Mouse (Mus musculus) MEL (cell line): ENCODE measurements around the gene St7. TPM values are rescaled to one million over a fixed set of nuclear protein-coding genes. Genes with fewer than 3 reads are reported as not detected.

Source experiments
- DNase-seq: peaks from one replicate; pipeline ENCODE4 v3.0.0; 2011; ENCODE audit warnings: low read depth, low spot score
- H3K27ac ChIP-seq: 2 replicates; pipeline ENCODE4 v1.5.1; 2012; ENCODE audit warnings: low read depth, mild to moderate bottlenecking, control low read depth, low read length, moderate library complexity; ENCODE audit not compliant: control insufficient read depth
- H3K27me3 ChIP-seq, 2 experiments: fragments of 150-350 bp in 1 of 2; sonication (generic) in 1 of 2; 2 replicates each; pipeline ENCODE4 v1.6.1; 2012; ENCODE audit warnings: low read length in 2 of 2, mild to moderate bottlenecking in 2 of 2, improper control_type of control experiment in 1 of 2, moderate library complexity in 1 of 2; ENCODE audit not compliant: insufficient read depth in 2 of 2, control insufficient read depth in 1 of 2
- H3K36me3 ChIP-seq, 2 experiments: 2 replicates each; pipeline ENCODE4 v1.6.1; 2012 to 2014; ENCODE audit warnings: low read length in 2 of 2, improper control_type of control experiment in 1 of 2, inconsistent platforms in 1 of 2, mild to moderate bottlenecking in 1 of 2; ENCODE audit not compliant: insufficient read depth in 2 of 2, control insufficient read depth in 1 of 2
- H3K4me1 ChIP-seq, 2 experiments: fragments of 150-350 bp in 1 of 2; sonication (generic) in 1 of 2; 2 replicates each; pipeline ENCODE4 v1.6.1; 2012; ENCODE audit warnings: low read length in 2 of 2, improper control_type of control experiment in 1 of 2, mild to moderate bottlenecking in 1 of 2; ENCODE audit not compliant: insufficient read depth in 2 of 2, control insufficient read depth in 1 of 2
- H3K4me3 ChIP-seq, 2 experiments: fragments of 150-350 bp in 1 of 2; sonication (generic) in 1 of 2; 2 replicates each; pipeline ENCODE4 v1.5.1; 2012; ENCODE audit warnings: low read depth in 2 of 2, low read length in 2 of 2, mild to moderate bottlenecking in 2 of 2, moderate library complexity in 2 of 2, control low read depth in 1 of 2, improper control_type of control experiment in 1 of 2; ENCODE audit not compliant: control insufficient read depth in 1 of 2, insufficient read depth in 1 of 2
- H3K79me2 ChIP-seq: 2 replicates; pipeline ENCODE4 v1.6.1; 2012; ENCODE audit warnings: mild to moderate bottlenecking, low read length, moderate library complexity; ENCODE audit not compliant: control insufficient read depth, poor library complexity, insufficient read depth
- H3K9ac ChIP-seq: 2 replicates; pipeline ENCODE4 v1.6.1; 2012; ENCODE audit warnings: low read depth, mild to moderate bottlenecking, control low read depth, low read length, moderate library complexity; ENCODE audit not compliant: control insufficient read depth, poor library complexity, severe bottlenecking
- H3K9me3 ChIP-seq: fragments of 150-350 bp; sonication (generic); replicated peaks from 2 replicates; pipeline ENCODE4 v1.6.1; 2012; ENCODE audit warnings: mild to moderate bottlenecking, low read length, improper control_type of control experiment, moderate library complexity; ENCODE audit not compliant: insufficient read depth
- CHD1 ChIP-seq: IDR thresholded peaks from 2 replicates; pipeline ENCODE4 v1.6.1; 2012; ENCODE audit warnings: low read depth, mild to moderate bottlenecking, inconsistent platforms, low read length, improper control_type of control experiment
- CHD2 ChIP-seq: IDR thresholded peaks from 2 replicates; pipeline ENCODE4 v1.6.1; 2011; ENCODE audit warnings: low read length, improper control_type of control experiment
- CTCF ChIP-seq, 3 experiments: IDR thresholded peaks in 2 of 3; conservative IDR thresholded peaks in 1 of 3; 2 replicates each; pipeline ENCODE4 v1.5.1; 2011 to 2012; ENCODE audit warnings: low read length in 3 of 3, low read depth in 2 of 3, mild to moderate bottlenecking in 2 of 3, improper control_type of control experiment in 1 of 3, inconsistent platforms in 1 of 3, mixed read lengths in 1 of 3, moderate library complexity in 1 of 3; ENCODE audit not compliant: control insufficient read depth in 1 of 3, insufficient read depth in 1 of 3, poor library complexity in 1 of 3, severe bottlenecking in 1 of 3
- E2F4 ChIP-seq: IDR thresholded peaks from 2 replicates; pipeline ENCODE4 v1.6.1; 2011; ENCODE audit warnings: low read depth, low read length, improper control_type of control experiment, borderline replicate concordance
- ETS1 ChIP-seq: IDR thresholded peaks from 2 replicates; pipeline ENCODE4 v1.6.1; 2012; ENCODE audit warnings: low read depth, mild to moderate bottlenecking, inconsistent platforms, low read length, improper control_type of control experiment, moderate library complexity
- GABPA ChIP-seq: IDR thresholded peaks from 2 replicates; pipeline ENCODE4 v1.6.1; 2012; ENCODE audit warnings: low read depth, mild to moderate bottlenecking, inconsistent platforms, low read length, improper control_type of control experiment, moderate library complexity
- HCFC1 ChIP-seq: IDR thresholded peaks from 2 replicates; pipeline ENCODE4 v1.6.1; 2012; ENCODE audit warnings: low read depth, mild to moderate bottlenecking, inconsistent platforms, low read length, improper control_type of control experiment, moderate library complexity
- JUND ChIP-seq: IDR thresholded peaks from 2 replicates; pipeline ENCODE4 v1.6.1; 2011; ENCODE audit warnings: low read depth, mild to moderate bottlenecking, improper control_type of control experiment, low read length
- MAFK ChIP-seq: IDR thresholded peaks from 2 replicates; pipeline ENCODE4 v1.6.1; 2011; ENCODE audit warnings: low read depth, mild to moderate bottlenecking, low read length, improper control_type of control experiment, borderline replicate concordance
- MAX ChIP-seq: IDR thresholded peaks from 2 replicates; pipeline ENCODE4 v1.6.1; 2011; ENCODE audit warnings: low read length, improper control_type of control experiment
- MEF2A ChIP-seq: IDR thresholded peaks from 2 replicates; pipeline ENCODE4 v1.6.1; 2014; ENCODE audit warnings: low read depth, mild to moderate bottlenecking, inconsistent platforms, low read length, improper control_type of control experiment; ENCODE audit not compliant: poor library complexity, insufficient replicate concordance, severe bottlenecking; ENCODE audit errors: extremely low read depth
- MYB ChIP-seq: IDR thresholded peaks from 2 replicates; pipeline ENCODE4 v1.6.1; 2011; ENCODE audit warnings: mild to moderate bottlenecking, low read depth, low read length, improper control_type of control experiment
- NRF1 ChIP-seq: IDR thresholded peaks from 2 replicates; pipeline ENCODE4 v1.6.1; 2014; ENCODE audit warnings: low read depth, mild to moderate bottlenecking, inconsistent platforms, low read length, improper control_type of control experiment, moderate library complexity; ENCODE audit not compliant: poor library complexity, insufficient read depth, severe bottlenecking
- POLR2A ChIP-seq, 2 experiments: IDR thresholded peaks; 2 replicates each; pipeline ENCODE4 v1.6.1; 2011 to 2012; ENCODE audit warnings: low read length in 2 of 2, mild to moderate bottlenecking in 2 of 2, control low read depth in 1 of 2, improper control_type of control experiment in 1 of 2, low read depth in 1 of 2, moderate library complexity in 1 of 2; ENCODE audit not compliant: control insufficient read depth in 1 of 2, insufficient read depth in 1 of 2, poor library complexity in 1 of 2
- POLR2AphosphoS2 ChIP-seq: IDR thresholded peaks from 2 replicates; pipeline ENCODE4 v1.6.1; 2011; ENCODE audit warnings: low read length, improper control_type of control experiment
- POLR2AphosphoS5 ChIP-seq: IDR thresholded peaks from 2 replicates; pipeline ENCODE4 v1.6.1; 2012; ENCODE audit warnings: low read depth, borderline replicate concordance, mild to moderate bottlenecking, inconsistent platforms, low read length, moderate library complexity, mixed read lengths
- RAD21 ChIP-seq: IDR thresholded peaks from 2 replicates; pipeline ENCODE4 v1.6.1; 2011; ENCODE audit warnings: mild to moderate bottlenecking, low read depth, low read length, improper control_type of control experiment
- RCOR1 ChIP-seq: IDR thresholded peaks from 2 replicates; pipeline ENCODE4 v1.6.1; 2012; ENCODE audit warnings: low read depth, mild to moderate bottlenecking, inconsistent platforms, low read length, improper control_type of control experiment
- SIN3A ChIP-seq: IDR thresholded peaks from 2 replicates; pipeline ENCODE4 v1.6.1; 2012; ENCODE audit warnings: low read length, improper control_type of control experiment, inconsistent platforms
- SMC3 ChIP-seq: IDR thresholded peaks from 2 replicates; pipeline ENCODE4 v1.6.1; 2011; ENCODE audit warnings: low read depth, low read length, improper control_type of control experiment
- TCF12 ChIP-seq: IDR thresholded peaks from 2 replicates; pipeline ENCODE4 v1.6.1; 2014; ENCODE audit warnings: low read depth, mild to moderate bottlenecking, inconsistent platforms, low read length, improper control_type of control experiment, moderate library complexity
- UBTF ChIP-seq: IDR thresholded peaks from 2 replicates; pipeline ENCODE4 v1.6.1; 2012; ENCODE audit warnings: low read depth, mild to moderate bottlenecking, inconsistent platforms, low read length, improper control_type of control experiment, moderate library complexity, borderline replicate concordance; ENCODE audit not compliant: insufficient read depth
- USF1 ChIP-seq: IDR thresholded peaks from 2 replicates; pipeline ENCODE4 v1.6.1; 2014; ENCODE audit warnings: low read depth, mild to moderate bottlenecking, inconsistent platforms, low read length, improper control_type of control experiment, moderate library complexity
- USF2 ChIP-seq, 2 experiments: IDR thresholded peaks; 2 replicates each; pipeline ENCODE4 v1.6.1; 2011 to 2012; ENCODE audit warnings: improper control_type of control experiment in 2 of 2, low read length in 2 of 2, borderline replicate concordance in 1 of 2, inconsistent platforms in 1 of 2, low read depth in 1 of 2, mild to moderate bottlenecking in 1 of 2; ENCODE audit not compliant: insufficient read depth in 1 of 2
- ZKSCAN1 ChIP-seq: IDR thresholded peaks from 2 replicates; pipeline ENCODE4 v1.6.1; 2012; ENCODE audit warnings: low read depth, mild to moderate bottlenecking, inconsistent platforms, low read length, improper control_type of control experiment, moderate library complexity
- ZNF384 ChIP-seq: IDR thresholded peaks from 2 replicates; pipeline ENCODE4 v1.6.1; 2012; ENCODE audit warnings: low read depth, mild to moderate bottlenecking, inconsistent platforms, low read length, improper control_type of control experiment
- polyA plus RNA-seq, 2 experiments: library from polyadenylated mRNA; stranded (reverse) in 1 of 2; unstranded in 1 of 2; fragments of >175 nt in 1 of 2; fragments of >200 nt in 1 of 2; gene quantifications; 2 replicates each; pipeline versions ENCODE4 v1.2.1 to v1.2.4; 2012; ENCODE audit warnings: low replicate concordance in 2 of 2, low read depth in 1 of 2; ENCODE audit not compliant: insufficient read length in 2 of 2, insufficient read depth in 1 of 2, missing spikeins in 1 of 2
- total RNA-seq: library from RNA; depleted of rRNA; stranded (reverse); fragments of 300-350 nt; gene quantifications from 2 replicates; pipeline ENCODE4 v1.2.3, GENCODE M21; 2012

Gene St7
- total and polyA plus RNA-seq, 3 experiments: 34.4 to 48.5 TPM; not detected in 1

DNA sequence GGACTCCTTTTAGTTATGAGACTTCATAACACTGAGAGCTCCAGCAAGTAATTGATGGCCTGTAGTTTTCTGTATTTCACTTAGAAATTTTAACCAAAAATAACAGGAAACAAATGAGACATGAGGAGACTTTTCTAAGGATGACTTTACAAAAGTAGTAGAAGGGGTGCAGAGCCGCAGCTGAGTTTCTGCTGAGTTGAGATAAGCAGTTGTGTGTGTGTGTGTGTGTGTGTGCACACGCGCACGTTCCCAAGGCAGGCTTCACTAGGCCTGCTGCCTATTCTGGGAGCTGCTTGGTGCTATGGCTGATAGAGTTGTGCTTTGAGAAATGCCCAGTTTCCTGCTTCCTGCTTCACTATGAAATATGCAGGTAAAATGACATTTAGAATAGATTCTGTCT, 50.6 kb downstream of the St7 start (continued):
- TF ChIP-seq SIN3A (peak; percentile 87), USF1 (no peak), HCFC1 (peak; percentile 41; the same call in 1 of the 2 replicates), CTCF (IDR thresholded peaks at IDR 0.05 in 2 of 3, conservative IDR thresholded peaks at IDR 0.05 in 1 of 3; ENCODE audit: control insufficient read depth in 1 of 3, insufficient read depth in 1 of 3, low read depth in 2 of 3, low read length in 3 of 3, poor library complexity in 1 of 3, severe bottlenecking in 1 of 3) (no peak), UBTF (no peak), CHD2 (no peak), ETS1 (peak; percentile 100), JUND (no peak), RCOR1 (peak; percentile 73), MAX (peak; percentile 62; the same call in 1 of the 2 replicates), ZNF384 (no peak), CHD1 (no peak), USF2 (IDR thresholded peaks at IDR 0.05; ENCODE audit: borderline replicate concordance in 1 of 2, insufficient read depth in 1 of 2, low read depth in 1 of 2, low read length in 2 of 2) (no peak)

DNA sequence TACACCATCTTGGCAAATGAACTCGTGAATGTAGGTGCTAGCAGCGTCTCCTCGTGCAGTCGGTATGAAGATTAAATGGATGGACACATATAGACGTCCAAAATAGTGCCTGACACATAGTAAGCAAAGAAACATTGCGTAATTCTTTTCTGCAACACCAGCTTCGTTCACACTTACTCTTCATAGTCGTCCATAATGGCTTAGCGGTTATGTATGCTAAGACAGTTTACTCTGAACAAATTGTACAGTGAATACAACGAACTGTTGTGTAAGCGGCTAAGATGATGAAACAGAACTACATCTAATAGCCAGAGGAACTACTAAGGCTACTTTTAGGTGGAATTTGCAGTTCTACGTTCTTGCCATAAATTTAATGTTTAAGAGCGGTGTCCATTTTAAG, 55.0 kb downstream of the St7 start:
- H3K36me3 ChIP-seq: peaks cover 0 to 31% of the 10 kb centered on the region in 2 experiments; a peak in 2 of 4 replicates
- H3K27me3 ChIP-seq: no peaks in the 10 kb centered on the region
- no peak for DNase-seq
- no peaks in the 10 kb centered on the region for H3K9me3 ChIP-seq
- H3K27ac ChIP-seq: no peak overlapping the region
- H3K4me3 ChIP-seq: no peak overlapping the region
- H3K79me2 ChIP-seq: peaks cover 29% of the 10 kb centered on the region
- no peak overlapping the region for H3K9ac ChIP-seq
- H3K4me1 ChIP-seq: peaks cover 12 to 19% of the 10 kb centered on the region in 2 experiments
- no peak for TF ChIP-seq HCFC1
- TF ChIP-seq MEF2A: no peak
- TF ChIP-seq SMC3: no peak
- TF ChIP-seq USF2 (IDR thresholded peaks at IDR 0.05; ENCODE audit: borderline replicate concordance in 1 of 2, insufficient read depth in 1 of 2, low read depth in 1 of 2, low read length in 2 of 2): no peak
- TF ChIP-seq ETS1: no peak
- TF ChIP-seq RAD21: no peak
- TF ChIP-seq POLR2AphosphoS2: no peak
- TF ChIP-seq E2F4: no peak
- no peak for TF ChIP-seq MYB
- TF ChIP-seq GABPA: no peak
- no peak for TF ChIP-seq CHD2
- no peak for TF ChIP-seq POLR2A (IDR thresholded peaks at IDR 0.05; ENCODE audit: control insufficient read depth in 1 of 2, insufficient read depth in 1 of 2, low read depth in 1 of 2, low read length in 2 of 2, poor library complexity in 1 of 2)
- no peak for TF ChIP-seq TCF12
- no peak for TF ChIP-seq SIN3A
- TF ChIP-seq CHD1: no peak
- no peak for TF ChIP-seq UBTF
- no peak for TF ChIP-seq ZKSCAN1
- no peak for TF ChIP-seq NRF1
- TF ChIP-seq POLR2AphosphoS5: no peak
- TF ChIP-seq MAFK: no peak
